Mouse (Mus musculus) thymus, postnatal 0 days (tissue): ENCODE measurements around the gene Tomm22. TPM values are rescaled to one million over a fixed set of nuclear protein-coding genes. Genes with fewer than 3 reads are reported as not detected.

ENCODE experiments used
- DNase-seq: peaks from one replicate; pipeline ENCODE4 v3.0.0-alpha.2; 2015; ENCODE audit warnings: low spot score
- polyA plus RNA-seq: library from polyadenylated mRNA; unstranded; fragments of >200 nt; fragmentation: Nextera tagmentation; extraction: Ambion mirVana; gene quantifications from 2 replicates; pipeline ENCODE4 v1.2.1, GENCODE M21; 2015

Tomm22 gene
- polyA plus RNA-seq, 1 experiment from 2014 or later: 287 TPM

- DNase-seq: no peak
Measured at GRCm38 (mm10) chr15:79720267-79720666, 49.6 kb downstream of the Tomm22 start.

GRCm38 (mm10) chr15:79720796-79721195, 50.1 kb downstream of the Tomm22 start:
- DNase-seq: no peak

Other genes starting within 250 kb of the Tomm22 start
- gene Csnk1e, start 215.3 kb upstream of the Tomm22 start, polyA plus RNA-seq: 52.2 and 70.8 TPM in 2 replicates
- not detected in 2 replicates for gene Kcnj4, start 165.6 kb upstream of the Tomm22 start, polyA plus RNA-seq
- 9.5 and 11.6 TPM in 2 replicates for gene Kdelr3, start 154.4 kb upstream of the Tomm22 start, polyA plus RNA-seq
- 42.1 and 47.2 TPM in 2 replicates for gene Ddx17, start 124.1 kb upstream of the Tomm22 start, polyA plus RNA-seq
- 3.2 and 4.2 TPM in 2 replicates for gene Dmc1, start 65.8 kb upstream of the Tomm22 start, polyA plus RNA-seq
- gene Fam227a, start 11.9 kb upstream of the Tomm22 start, polyA plus RNA-seq: 0.39 and 0.48 TPM in 2 replicates
- 57.0 and 57.5 TPM in 2 replicates for gene Cby1, start 11.7 kb upstream of the Tomm22 start, polyA plus RNA-seq
- 15.5 and 16.3 TPM in 2 replicates for gene Josd1, start 17.1 kb downstream of the Tomm22 start, polyA plus RNA-seq
- 38.7 and 41.3 TPM in 2 replicates for gene Gtpbp1, start 20.0 kb downstream of the Tomm22 start, polyA plus RNA-seq
- 12.4 and 18.4 TPM in 2 replicates for gene Sun2, start 71.7 kb downstream of the Tomm22 start, polyA plus RNA-seq
- 39.6 and 42.7 TPM in 2 replicates for gene Dnal4, start 107.0 kb downstream of the Tomm22 start, polyA plus RNA-seq
- gene Nptxr, start 133.9 kb downstream of the Tomm22 start, polyA plus RNA-seq: 2.0 and 2.3 TPM in 2 replicates
- not detected in 2 replicates for gene Npcd, start 163.4 kb downstream of the Tomm22 start, polyA plus RNA-seq
- gene Cbx6, start 163.8 kb downstream of the Tomm22 start, polyA plus RNA-seq: 54.9 and 55.9 TPM in 2 replicates
- gene Apobec3, start 220.8 kb downstream of the Tomm22 start, polyA plus RNA-seq: 149 and 159 TPM in 2 replicates